Mouse (Mus musculus): ENCODE data around the gene Rbm44.

- TF ChIP-seq CTCF (IDR thresholded peaks at IDR 0.05; ENCODE audit: borderline replicate concordance, insufficient read depth, low read depth, low read length) (no peak), POLR2A (IDR thresholded peaks at IDR 0.05; ENCODE audit: borderline replicate concordance, insufficient read depth, low read length) (no peak)
Observed at GRCm38 (mm10) chr1:91219641-91220321, 74.9 kb downstream of the Rbm44 start.

All from cerebellum, adult 2 months (tissue).